Mouse (Mus musculus): ENCODE results near the gene Mtrf1l.
A peak's percentile ranks its signal among the peaks of the same experiment; 100 is the strongest.

Mtrf1l gene

GRCm38 (mm10) chr10:5803739-5804138, 20.0 kb downstream of the Mtrf1l start:
- no peak for DNase-seq

- DNase-seq = no peak
Observed at GRCm38 (mm10) chr10:5802866-5803265, 20.8 kb downstream of the Mtrf1l start.

- no peak for DNase-seq
Observed at GRCm38 (mm10) chr10:5800490-5800889, 23.2 kb downstream of the Mtrf1l start.

- DNase-seq = no peak
Observed at GRCm38 (mm10) chr10:5798069-5798468, 25.6 kb downstream of the Mtrf1l start.

- peak; percentile 53 for DNase-seq
Observed at GRCm38 (mm10) chr10:5790657-5791056, 33.1 kb downstream of the Mtrf1l start.

GRCm38 (mm10) chr10:5786923-5787322, 36.8 kb downstream of the Mtrf1l start:
- DNase-seq = peak; percentile 9

All from right cerebral cortex, adult 18-20 months (tissue).